Mouse (Mus musculus) right cerebral cortex, adult 18-20 months (tissue): ENCODE results near the gene Defb29.
A peak's percentile ranks its signal among the peaks of the same experiment; 100 is the strongest.

Source experiments
- DNase-seq: peaks from one replicate; pipeline ENCODE4 v3.0.0; 2022; ENCODE audit warnings: mixed read lengths

The Defb29 gene

DNA sequence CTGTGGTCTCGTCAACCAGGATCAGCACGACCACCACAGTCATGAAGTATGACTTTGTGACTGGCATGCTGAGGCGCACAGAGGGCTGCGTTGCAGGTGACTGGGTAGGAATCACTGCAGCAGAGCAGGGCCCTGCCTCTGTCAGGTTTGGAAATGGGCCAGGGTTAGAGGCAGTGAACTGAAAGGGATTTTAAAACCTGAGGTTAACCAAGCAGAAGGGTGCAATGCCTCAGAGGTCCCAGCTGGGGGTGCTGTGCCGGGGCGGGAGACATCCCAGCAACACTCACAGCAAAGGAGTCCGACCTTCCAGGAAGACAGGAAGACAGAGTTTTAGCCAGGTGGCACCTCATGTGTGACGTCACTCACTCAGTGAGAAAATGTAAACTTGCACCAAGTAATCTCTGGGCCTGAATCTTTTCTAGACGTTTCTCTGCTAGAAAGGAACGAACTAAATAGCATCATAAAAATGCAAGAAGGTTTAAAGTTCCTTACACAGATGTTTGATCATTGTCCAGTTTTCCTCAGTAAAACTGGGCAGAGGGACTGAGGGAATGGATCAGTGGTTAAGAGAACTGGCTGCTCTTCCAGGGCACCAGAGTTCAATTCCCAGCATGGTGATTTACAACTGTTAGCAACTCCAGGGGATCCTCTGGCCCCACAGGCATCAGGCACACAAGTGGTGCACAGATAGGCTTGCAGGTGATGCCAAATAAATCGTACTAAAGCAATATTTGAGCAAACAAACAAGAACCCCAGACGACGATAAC, at the start of gene Defb29:
Gene Defb29 (minus strand): TSS at position 155 of the 767 bp plus-strand sequence.
- no peak for DNase-seq

DNA sequence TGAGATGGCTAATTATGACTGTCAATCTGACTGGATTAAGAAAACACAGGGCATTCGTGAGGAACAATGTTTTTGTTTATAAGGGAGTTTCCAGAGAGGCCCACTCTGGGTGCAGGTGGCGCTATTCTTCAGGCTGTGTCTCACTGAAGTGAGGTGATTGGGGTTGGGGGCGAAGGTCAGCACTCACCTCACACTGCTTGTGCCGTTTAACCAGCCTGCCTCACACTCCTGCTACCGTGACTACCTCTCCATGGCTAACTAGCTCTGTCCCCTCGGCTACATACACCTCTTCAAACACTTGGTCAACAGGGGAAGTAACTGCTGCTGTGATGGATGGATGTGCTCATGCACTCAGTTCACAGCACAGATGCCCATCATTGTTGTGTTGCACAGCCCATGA, 49.1 kb upstream of the Defb29 start:
- no peak for DNase-seq

DNA sequence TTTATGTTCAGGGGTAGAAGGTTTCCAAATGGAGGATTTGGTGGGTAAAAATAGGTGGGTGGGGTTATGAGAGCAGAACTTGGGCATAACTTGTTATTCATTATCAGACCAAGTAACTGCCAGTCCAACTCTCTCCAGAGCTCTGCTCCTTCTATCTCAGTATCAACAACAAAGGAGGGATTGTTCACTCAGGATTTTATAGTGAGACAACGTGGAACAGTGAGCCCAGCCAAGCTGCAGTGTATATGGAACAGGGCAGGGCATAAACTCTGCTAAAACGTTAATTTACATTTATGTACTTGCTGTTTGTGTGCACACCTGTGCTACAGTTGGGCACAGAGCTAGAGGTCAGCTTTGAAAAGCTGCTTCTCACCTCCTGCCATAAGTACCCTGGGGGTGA, 48.6 kb upstream of the Defb29 start:
- no peak for DNase-seq

DNA sequence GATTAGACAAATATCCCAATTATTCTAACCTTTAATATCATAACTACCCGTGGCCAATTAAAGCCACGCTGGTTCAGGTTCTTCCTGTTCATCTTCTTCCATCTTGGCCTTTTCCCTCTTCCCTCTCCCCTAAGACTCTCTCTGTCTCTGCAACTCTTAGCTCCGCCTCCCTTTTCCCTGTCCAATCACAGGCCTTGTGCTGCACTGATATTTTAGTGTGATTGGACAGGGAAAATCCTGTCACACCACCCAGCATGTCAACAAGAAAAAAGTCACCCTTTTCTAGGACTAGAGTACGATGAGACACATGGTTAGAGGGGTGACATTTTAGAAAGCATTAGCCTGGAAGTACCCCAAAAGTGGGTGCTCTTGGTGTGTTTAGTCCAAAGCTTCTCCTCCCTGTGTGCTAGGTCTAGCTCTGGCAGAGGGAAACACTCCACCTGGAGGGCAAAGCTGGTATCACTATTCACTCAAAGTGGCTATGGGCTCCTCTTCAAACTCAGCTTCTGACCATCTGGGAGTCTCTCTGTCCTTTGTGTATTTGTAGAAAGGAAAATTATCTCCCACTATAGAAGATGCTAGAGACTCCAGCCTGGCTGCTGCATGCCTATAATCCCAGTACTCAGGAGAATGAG, 47.1 kb upstream of the Defb29 start:
- no peak for DNase-seq

DNA sequence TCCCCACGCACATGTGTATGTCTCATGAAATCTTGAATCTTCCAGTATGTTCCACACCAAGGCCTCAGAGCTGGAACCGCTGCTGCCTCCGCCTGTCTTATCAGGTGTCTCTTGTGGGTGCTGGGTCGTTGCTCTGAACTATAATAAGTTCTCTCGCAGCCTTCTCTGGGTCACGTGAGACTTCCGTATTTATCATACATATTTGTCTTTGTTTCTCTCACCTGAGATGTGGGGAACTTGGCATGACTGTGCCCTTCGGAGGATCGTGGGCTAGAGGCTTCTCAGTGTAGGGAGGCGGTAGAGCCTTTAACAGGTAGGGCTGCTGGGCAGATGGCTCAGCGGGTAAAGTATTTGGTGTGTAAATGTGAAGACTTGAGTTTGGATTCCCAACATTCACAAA, 40.7 kb upstream of the Defb29 start:
- no peak for DNase-seq

DNA sequence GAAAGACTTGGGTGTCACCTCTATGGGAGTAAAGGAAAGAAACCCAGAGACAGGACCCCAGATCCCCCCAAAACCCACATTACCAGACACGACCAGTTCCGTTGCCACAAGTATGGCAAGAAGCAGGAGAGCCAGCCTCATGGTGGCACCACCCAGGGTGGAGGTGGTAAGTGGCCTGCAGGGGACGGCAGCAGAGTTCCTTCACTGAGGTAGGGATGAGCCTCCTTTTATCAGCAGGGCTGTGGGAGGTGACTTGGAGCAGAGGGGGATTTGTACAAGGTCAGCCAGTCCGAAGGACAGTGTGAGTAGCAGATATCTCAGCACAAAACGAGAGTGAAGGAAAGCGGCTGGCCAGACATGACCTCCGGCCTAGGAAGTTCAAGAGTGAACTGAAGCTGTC, 40.2 kb upstream of the Defb29 start, which contains the start of gene Defb19:
Gene Defb19 (minus strand): TSS at position 206 of the 400 bp plus-strand sequence.
- no peak for DNase-seq

DNA sequence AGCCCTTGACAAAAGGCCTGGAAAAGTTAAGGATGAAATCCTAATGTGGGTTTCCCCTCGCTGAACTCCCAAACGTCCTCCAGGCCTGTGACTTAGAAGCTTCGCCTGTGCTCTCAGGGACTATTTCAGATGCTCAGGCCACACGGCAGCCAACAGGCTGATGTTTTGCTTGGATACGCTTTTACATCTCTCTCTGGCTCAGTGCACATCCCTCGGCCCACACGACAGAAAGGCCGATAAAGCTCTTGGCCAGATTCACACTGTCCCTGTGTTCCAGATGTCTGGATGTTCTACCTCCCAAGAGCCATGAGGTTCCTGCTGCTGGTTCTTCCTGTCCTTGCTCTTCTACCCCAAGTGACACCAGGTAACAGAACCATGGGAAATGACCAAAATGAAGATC, 33.6 kb upstream of the Defb29 start:
- DNase-seq: no peak

DNA sequence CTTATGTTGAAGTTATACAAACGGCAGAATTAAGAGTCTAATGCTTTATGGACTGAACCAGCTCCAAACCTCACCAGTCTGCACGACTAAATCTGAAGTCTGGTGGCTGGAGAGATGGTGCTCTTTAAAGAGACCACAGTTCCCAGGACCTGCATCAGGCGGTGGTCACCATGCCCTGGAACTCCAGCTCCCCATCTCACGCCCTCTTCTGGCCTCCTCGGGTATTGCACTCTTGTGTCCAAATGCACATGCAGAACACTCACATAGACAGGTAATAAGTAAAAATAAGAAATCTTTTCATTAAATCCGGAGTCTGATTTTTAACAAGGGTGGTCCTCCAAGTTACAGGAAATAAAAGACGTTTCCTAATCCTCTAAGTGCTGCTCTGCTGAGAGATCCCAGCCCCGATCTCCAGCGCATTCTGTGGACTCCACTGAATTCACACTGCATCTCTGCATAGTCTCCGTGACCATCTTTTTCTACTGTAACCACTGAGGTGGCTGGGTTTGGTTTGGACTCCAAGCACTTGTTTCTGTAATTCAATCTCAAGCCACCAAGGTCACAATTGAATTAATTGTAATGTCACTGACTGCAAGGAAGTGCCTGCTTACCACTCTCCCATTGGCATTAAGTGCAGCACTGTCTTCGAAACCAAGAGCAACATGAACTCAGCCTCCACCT, 32.4 kb upstream of the Defb29 start, which contains the start of gene Defb21:
Gene Defb21 (plus strand): TSS at position 631 of the 681 bp plus-strand sequence.
- DNase-seq: no peak

DNA sequence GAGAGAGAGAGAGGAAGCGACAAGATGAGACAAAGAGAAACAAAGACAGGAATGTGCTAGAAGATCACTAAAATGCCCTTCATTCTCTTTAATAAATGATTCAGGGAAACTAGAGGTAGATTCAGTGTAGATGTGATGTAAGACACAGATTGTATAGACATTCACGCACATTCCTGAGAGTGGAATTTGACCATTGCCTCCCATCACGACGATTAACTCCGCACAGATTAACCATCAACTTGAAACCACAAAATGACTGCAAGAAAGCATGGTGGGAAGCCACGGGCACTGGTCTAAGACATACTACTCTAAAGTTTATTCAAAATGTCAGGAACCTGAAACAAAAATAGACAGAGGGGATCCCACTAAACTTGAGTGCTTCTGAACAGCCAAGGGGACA, 30.4 kb upstream of the Defb29 start:
- DNase-seq: no peak

DNA sequence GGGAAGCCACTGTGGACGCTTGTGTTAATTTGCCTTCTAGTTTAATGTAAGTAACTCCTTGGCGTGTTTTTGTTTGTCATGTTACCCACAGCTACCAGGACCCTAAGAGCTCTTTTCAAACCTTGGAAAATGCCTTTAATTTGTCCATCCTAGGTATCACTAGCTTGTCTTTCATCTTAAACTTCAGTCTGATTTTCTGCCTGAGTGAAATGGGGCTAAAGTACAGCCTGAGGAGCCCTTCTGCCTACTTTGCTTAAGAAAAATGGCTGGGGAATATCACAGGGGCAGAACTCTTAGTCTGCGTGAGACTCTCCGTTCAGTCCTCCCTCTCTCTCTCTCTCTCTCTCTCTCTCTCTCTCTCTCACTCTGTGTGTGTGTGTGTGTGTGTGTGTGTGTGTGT, 30.0 kb upstream of the Defb29 start:
- no peak for DNase-seq

DNA sequence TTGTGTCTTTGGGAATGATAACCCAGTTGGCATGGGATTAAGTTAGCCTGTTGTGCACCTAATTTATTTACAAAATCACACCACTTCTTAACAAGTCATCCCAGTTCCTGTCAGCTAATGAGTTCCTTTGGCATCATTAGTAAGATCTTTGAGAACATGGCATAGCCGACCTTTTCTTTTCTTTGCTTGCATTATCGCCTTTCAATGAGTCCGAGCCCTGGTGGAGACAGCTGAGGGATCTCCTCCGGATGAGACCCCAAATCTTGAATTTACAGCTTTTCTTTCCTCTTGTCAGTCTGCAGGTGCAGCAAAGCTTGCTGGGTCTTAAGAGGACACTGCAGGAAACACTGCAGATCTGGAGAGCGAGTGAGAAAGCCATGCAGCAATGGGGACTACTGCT, 29.1 kb upstream of the Defb29 start, which contains the start of gene Gm17416:
Gene Gm17416 (plus strand): TSS at position 301 of the 400 bp plus-strand sequence.
- no peak for DNase-seq

DNA sequence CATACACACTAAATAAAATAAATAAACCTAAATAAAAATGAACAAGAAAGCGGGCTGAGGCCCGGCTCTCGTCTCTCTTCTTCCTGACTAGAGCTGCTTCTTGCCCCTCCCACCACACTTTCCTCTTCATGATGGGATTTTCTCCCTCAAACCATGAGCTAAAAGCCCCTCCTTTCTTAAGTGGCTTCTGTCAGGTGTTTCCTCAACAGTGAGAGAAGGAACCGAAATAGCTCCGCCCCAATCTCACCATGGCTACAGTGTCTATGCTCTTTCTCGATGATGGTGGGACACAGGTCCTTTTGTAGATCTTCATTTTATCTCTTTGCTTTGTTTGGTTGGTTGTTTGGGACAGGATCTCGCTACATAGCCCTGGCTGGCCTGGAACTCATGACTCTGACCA, 16.8 kb upstream of the Defb29 start:
- DNase-seq: no peak

DNA sequence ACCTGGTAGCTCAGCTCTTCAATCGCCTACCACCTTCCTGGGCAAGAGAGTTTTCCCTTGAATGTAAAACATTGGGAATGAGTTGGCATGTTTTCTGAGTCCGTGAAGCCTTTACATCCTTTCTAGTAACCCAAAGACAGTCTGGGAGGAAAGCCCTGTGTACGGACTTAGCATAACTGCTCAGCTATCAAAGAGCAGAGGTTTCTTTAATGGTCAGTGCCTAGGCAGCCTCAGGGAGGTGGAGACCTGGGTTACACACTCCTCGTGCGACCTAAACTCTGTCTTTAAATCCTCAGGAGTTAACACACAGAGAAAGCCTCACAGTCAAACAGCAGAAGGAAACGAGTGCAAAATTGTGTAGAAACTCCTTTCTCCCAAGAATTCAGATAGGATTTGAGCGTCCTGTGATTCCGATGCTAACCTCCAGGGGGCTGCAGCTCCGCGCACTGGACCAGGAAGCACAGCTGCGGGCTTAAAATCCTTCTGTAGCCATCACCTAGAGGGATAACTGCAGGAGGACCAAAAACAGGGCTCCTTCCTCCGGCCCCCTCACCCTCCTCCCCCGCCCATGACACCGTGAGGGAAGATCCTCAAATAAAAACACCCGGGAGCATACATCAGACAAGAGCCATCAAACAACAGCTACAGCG, 14.0 kb upstream of the Defb29 start:
- peak; percentile 66 for DNase-seq

DNA sequence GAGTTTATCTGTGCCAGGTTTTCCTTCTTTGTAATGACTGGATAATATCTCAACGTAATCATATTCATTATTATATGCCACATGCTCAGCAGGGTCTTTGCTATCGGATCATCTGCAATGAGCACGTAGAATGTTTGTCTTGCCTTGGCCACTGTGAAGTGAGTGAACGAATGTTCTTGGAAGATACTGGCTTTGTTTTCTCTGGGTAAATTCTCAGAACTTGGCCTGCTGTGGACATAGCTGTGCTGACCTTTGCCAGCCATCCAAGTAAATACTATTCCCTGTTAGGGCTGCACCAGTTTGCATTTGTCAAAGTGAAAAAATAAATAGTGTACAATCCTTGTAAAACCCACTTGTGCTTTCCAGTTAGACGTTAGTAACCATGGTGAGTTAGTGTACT, 8.2 kb upstream of the Defb29 start:
- no peak for DNase-seq

DNA sequence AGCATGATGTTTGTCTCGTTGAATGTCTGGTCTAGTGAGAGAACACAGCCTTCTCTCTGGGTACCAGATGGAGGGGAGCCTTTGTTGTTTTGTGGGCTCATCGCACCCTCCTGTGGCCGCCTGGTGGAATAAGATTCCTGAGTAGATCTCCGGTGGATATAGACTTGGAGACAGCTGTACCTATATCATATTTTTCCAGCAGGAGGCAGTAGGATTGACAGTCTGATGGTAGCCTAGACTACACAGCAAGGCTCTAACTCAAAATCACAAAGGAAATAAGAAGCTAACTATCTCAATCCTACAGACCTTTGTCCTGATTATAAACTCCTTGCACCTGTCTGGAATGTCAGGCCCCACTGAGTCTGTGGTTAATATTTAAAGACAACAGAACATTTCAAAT, 4.8 kb upstream of the Defb29 start:
- DNase-seq: peak; percentile 67

DNA sequence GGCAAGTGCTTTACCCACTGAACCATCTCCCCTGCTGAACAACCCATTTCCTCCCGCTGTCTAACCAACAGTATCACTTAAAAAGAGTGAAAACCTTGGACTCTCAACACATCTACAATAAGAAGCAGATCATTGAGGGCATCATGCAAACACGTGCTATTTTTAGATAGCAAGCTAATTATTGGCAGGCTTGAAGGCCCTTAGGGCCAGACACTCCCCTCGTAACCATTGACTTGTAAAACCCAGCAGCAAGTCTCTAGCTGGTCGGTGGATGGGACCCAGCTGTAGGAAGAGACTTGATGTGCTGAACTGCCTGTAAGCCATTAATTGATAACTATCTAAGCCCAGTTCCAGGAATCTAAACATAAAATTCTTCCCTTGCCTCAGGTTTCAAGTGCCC, 3.6 kb upstream of the Defb29 start:
- no peak for DNase-seq

DNA sequence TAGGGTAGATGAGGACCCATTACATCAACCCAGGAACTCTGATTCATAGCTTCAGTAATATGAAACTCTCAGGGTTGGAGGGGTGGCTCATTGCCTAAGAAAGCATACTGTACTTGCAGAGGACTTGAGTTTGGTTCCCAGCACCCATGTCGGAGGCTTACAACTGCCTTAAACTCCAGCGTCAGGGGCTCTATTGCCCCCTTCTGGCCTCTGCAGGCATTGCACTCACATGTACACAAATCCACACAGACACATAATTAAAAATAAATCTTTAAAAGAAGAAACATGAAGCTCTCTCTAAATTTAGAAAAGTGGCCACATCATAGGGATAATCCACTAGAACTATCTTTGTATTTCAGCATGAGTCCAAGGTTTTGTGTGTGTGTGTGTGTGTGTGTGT, 3.0 kb upstream of the Defb29 start:
- DNase-seq: no peak

DNA sequence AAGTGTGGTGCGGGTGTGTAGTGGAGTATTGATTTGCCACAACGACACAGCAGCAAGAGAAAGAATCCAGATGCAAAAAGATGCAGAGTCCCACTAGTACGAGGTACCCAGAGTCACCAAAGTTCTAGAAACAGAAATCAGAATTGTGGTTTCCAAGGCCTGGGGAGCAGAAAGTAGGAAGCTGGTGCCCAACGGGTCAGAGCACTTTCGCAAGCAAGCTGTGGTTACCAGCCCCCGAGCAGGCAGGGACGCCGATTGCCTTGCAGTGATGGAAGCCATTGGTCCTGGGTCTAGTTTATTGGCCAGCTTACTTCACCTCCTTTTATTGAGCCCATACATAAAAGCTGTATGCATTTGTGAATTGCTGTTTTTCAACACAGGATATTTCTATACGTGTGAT, 2.1 kb upstream of the Defb29 start:
- no peak for DNase-seq

DNA sequence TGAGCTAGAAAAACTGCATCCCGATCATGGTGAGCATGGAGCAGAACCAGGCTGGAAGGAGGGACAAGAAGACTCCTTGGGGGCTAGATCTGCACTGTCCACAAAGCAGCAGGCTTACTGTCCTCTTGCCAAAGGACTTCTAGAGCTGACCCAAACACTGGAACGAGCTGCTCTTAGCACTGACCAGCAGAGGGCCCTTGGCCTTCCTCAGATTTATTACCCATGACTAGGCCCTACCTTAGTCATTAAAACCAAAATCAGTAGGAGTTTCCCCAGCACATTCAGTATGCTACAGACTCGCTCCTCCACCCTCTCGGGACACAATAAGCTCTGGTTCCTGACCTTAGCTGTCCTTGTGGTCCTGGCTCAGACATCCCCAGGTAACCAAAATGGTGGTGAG, 21.9 kb downstream of the Defb29 start, which contains the start of gene Defb28:
Gene Defb28 (plus strand): TSS at position 275 of the 400 bp plus-strand sequence.
- DNase-seq: no peak

DNA sequence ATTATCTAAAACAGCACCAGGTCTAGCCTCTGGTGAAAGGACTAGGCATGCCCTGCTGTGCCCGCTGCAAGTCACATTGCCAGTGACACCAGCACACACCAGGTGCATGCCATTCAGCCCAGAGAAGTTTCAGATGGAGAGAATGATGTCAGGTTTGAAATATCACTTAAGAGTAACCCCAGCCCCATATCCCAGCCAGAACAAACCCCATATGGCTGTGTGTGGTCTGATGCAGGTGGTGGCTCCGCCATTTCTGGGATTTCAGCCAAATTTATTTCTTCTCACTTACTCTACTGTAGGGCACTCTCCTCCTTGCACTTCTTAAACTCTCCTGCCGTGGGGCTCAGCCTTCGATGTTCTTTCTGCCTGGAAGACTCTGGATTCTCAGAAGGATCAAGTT, 23.8 kb downstream of the Defb29 start:
- DNase-seq: no peak

DNA sequence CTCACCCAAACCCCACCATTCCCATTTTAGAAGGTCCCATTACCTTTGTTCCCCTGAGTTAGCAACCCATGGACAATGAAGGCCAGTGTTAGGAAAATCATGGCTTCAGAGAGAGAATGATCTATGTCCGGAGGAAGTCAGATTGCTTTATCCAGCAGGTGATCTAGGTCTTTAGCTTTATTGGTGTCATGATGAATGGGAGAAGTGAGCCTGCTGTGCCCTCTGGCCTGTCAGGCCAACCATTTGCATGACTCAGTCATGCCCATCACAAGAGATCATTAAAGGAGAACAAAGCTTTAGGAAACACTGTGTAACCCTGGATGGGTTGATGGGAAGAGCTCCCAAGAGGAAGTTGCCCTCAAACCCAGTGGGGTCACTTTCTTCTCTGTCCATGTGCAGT, 28.3 kb downstream of the Defb29 start, which contains the start of gene Defb26:
Gene Defb26 (minus strand): TSS at position 101 of the 400 bp plus-strand sequence.
- no peak for DNase-seq

DNA sequence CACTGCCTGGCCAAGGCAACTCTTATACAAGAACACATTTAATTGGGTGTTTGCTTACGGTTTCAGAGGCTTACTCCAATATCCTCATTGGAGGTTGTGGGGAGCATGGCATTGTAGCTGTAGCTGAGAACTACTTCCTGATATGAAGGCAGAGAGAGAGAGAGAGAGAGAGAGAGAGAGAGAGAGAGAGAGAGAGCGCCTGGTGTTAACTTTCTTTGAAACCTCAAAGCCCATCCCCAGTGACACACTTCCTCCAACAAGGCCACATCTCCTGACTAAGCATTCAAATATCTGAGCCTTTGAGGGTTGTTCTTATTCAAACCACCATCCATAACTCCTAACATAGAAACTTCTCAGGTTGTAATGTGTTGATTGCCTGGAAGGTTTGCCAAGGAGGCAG, 35.9 kb downstream of the Defb29 start:
- DNase-seq: no peak

DNA sequence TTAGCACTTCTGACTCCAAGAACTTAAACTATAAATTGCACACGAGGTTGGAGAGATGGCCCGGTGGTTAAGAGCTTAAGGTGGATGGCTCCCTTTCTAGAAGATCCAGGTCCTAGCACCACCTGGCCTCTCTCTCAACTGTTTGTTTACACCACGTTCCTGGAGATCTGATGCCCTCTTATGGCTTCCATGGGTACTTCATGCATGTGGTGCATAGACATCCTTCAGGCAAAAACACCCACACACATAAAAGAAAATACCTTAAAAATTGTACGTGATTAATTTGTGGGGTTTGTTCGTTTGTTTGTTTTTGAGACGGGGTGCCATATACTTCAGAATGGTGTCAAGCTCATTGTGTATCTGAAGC, 39.1 kb downstream of the Defb29 start:
- DNase-seq: no peak
